Mouse (Mus musculus) forebrain, embryonic 16.5 days (tissue): ENCODE measurements at regions not wholly inside any gene's neighbourhood (a gene's known extent, or its start where the extent isn't known, plus 50 kb on each side); places are given as distances from the start of the nearest gene placed in this dataset.

ENCODE experiments used
- ATAC-seq: fragments of 200-750 bp; cut with Nextera tagmentation; 2 replicates; pipeline ENCODE4 v1.8.0; 2017; ENCODE audit warnings: mild to moderate bottlenecking, moderate library complexity
- H3K27ac ChIP-seq: fragments of 300-500 bp; sonication (generic); 2 replicates; pipeline ENCODE4 v1.5.1; 2014; ENCODE audit warnings: low read length, control low read depth
- H3K27me3 ChIP-seq: fragments of 300-500 bp; sonication (generic); replicated peaks from 2 replicates; pipeline ENCODE4 v1.6.1; 2014; ENCODE audit warnings: low read length; ENCODE audit not compliant: control insufficient read depth, insufficient read depth
- H3K36me3 ChIP-seq: fragments of 300-500 bp; sonication (generic); 2 replicates; pipeline ENCODE4 v1.6.1; 2014; ENCODE audit not compliant: control insufficient read depth, insufficient read depth
- H3K4me1 ChIP-seq: fragments of 300-500 bp; sonication (generic); replicated peaks from 2 replicates; pipeline ENCODE4 v1.6.1; 2014; ENCODE audit warnings: low read length; ENCODE audit not compliant: control insufficient read depth, insufficient read depth
- H3K4me2 ChIP-seq: fragments of 300-500 bp; sonication (generic); 2 replicates; pipeline ENCODE4 v1.6.1; 2014; ENCODE audit warnings: mild to moderate bottlenecking, low read length, control low read depth
- H3K4me3 ChIP-seq: fragments of 300-500 bp; sonication (generic); replicated peaks from 2 replicates; pipeline ENCODE4 v1.5.1; 2014; ENCODE audit warnings: mild to moderate bottlenecking, low read length, control low read depth
- H3K9ac ChIP-seq: fragments of 300-500 bp; sonication (generic); replicated peaks from 2 replicates; pipeline ENCODE4 v1.6.1; 2014; ENCODE audit warnings: low read depth, low read length, control low read depth
- H3K9me3 ChIP-seq: fragments of 300-500 bp; sonication (generic); 2 replicates; pipeline ENCODE4 v1.6.1; 2016; ENCODE audit warnings: low read length; ENCODE audit not compliant: control insufficient read depth
- WGBS: fragments of 180-500 bp; shearing (Covaris S2); extraction: QIAGEN DNeasy Blood & Tissue Kit; methylation state at CpG from one replicate; pipeline ENCODE4 v1.1.7; 2014; 5-methylcytosine and 5-hydroxymethylcytosine counted together

DNA sequence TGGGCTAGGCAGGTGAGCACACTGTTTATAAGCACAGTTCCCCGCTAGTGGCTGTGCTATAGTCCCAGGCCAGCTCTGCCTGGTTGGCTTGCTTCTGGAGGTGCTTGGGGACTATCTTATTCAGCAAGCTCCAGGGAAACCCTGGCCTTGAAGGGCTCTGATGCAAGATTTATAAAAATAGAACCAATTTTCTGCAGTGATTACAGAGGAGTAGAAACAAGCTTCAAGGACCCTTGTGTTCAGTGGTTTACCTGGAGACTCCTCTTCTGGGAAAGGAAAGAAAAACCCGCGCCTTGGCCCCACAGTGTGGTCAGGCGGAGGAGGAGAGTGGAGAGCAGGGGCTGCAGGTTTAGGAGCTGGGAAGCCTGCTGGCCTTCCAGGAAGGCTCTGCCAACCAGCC is 178.2 kb upstream of the Ctnnb1 start:
- no peak for ATAC-seq
- 82% methylated on average over 4 of the region's 4 CpGs for WGBS
- Histone ChIP-seq H3K4me2 (no peak overlapping the region), H3K27ac (no peak overlapping the region), H3K4me3 (no peak overlapping the region), H3K27me3 (no peaks in the 10 kb centered on the region), H3K4me1 (no peaks in the 10 kb centered on the region; the same call in 1 of the 2 replicates), H3K9ac (no peak overlapping the region), H3K36me3 (no peaks in the 10 kb centered on the region), H3K9me3 (no peaks in the 10 kb centered on the region)

DNA sequence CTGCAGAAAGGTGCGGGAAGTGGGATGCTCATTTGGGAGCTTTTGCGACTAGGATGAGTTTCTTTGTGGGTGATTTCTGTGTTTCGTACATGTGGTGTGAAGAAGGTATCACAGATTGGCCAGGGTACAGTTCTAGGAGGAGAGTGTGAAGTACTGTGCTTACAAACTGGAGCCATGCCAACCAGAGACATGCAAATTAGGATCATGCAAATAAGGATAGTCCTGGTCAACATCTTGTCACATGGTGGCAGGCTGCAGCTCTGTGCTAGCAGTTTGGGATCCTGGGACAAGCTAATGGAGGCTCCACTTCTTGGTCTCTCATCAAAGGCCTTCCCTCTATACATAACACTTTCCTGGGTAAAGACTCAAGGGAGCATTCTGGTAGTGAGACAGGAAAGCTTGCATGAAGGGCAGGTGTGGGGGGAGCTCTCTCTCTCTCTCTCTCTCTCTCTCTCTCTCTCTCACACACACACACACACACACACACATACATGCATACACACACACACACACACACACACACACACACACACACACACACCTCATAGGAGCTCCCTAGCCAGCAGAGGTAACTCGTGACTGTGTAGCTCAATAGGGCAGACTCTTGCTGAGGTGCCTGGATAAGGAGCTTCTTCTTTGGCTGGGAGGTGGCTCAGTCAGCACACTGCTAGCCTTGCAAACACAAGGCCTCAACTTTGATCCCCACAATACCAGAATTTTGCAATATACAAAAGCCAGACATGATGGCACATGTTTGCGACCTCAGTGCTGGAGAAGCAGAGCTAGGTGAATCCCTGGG is 177.1 kb upstream of the Ctnnb1 start:
- H3K27ac ChIP-seq = no peak overlapping the region
- ATAC-seq = peak; percentile 66; the same call in 1 of the 2 replicates
- no peaks in the 10 kb centered on the region for H3K27me3 ChIP-seq
- no peak overlapping the region for H3K4me3 ChIP-seq
- H3K36me3 ChIP-seq = no peaks in the 10 kb centered on the region
- 66% methylated on average over 5 of the region's 5 CpGs for WGBS
- no peaks in the 10 kb centered on the region; the same call in 1 of the 2 replicates for H3K4me1 ChIP-seq
- H3K4me2 ChIP-seq = no peak overlapping the region
- H3K9ac ChIP-seq = no peak overlapping the region
- no peaks in the 10 kb centered on the region for H3K9me3 ChIP-seq

DNA sequence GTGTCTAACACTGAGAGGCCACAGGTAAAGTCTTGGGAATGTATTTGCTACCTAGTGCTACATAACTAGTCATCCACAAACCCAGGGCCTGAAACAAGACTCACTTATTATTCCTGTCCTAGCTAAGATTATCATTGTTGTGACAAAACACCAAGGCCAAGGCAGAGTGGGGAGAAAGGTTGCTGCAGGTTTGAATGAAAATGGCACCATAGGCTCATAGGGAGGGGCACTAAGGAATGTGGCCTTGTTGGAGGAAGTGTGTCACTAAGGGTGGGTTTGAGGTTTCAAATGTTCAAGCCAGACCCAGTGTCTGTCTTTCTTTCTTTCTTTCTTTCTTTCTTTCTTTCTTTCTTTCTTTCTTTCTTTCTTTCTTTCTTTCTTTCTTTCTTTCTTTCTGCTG is 174.9 kb upstream of the Ctnnb1 start:
- Histone ChIP-seq H3K4me2 (no peak overlapping the region), H3K9ac (no peak overlapping the region), H3K4me1 (no peaks in the 10 kb centered on the region; the same call in 1 of the 2 replicates), H3K4me3 (no peak overlapping the region), H3K27ac (no peak overlapping the region), H3K27me3 (no peaks in the 10 kb centered on the region), H3K36me3 (no peaks in the 10 kb centered on the region), H3K9me3 (no peaks in the 10 kb centered on the region)
- no peak for ATAC-seq

DNA sequence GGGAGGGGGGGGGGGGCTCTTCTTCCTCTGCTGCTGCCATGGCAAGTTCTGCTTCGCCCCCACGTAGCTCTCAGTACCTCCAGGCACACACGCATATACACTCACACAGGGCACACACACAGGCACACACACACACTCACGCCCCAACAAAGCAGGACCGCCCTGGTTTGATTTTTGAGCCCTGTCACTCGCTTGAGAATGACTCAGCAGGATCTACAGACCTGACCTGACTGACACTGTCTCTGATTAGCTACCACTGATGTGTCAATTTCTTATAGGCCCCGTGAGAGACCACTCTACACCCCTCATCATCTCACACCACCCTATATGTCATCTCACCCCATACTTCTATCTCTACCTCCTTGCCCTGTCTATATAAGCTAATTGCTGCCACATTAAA is 173.5 kb upstream of the Ctnnb1 start:
- no peak overlapping the region for H3K4me2 ChIP-seq
- no peak overlapping the region for H3K4me3 ChIP-seq
- H3K9me3 ChIP-seq = no peaks in the 10 kb centered on the region
- 92% methylated on average over 7 of the region's 7 CpGs for WGBS
- no peak overlapping the region for H3K27ac ChIP-seq
- ATAC-seq = no peak
- H3K27me3 ChIP-seq = no peaks in the 10 kb centered on the region
- H3K4me1 ChIP-seq = peaks cover 8% of the 10 kb centered on the region
- H3K36me3 ChIP-seq = no peaks in the 10 kb centered on the region
- no peak overlapping the region for H3K9ac ChIP-seq

DNA sequence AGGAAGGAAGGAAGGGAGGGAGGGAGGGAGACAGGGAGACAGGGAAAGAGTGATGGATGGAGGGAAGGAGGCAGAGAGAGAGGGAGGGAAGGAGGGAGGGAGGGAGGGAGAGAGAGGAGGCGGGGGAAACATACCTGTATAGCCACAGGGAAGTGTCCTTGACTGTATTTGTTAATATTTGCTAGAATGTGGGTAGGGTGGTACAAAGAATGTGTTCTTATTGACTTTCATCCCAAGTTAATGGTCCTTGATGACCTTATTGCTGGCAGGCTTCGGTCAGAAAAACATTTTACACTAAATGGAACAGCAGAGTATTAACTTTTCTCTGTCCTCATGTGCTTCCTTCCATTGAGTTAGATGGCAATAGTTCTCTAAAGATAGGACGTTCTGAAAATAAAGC is 171.0 kb upstream of the Ctnnb1 start:
- no peak overlapping the region for H3K27ac ChIP-seq
- peaks cover 8% of the 10 kb centered on the region; the same call in 1 of the 2 replicates for H3K4me1 ChIP-seq
- H3K9me3 ChIP-seq = no peaks in the 10 kb centered on the region
- no peak overlapping the region for H3K9ac ChIP-seq
- WGBS = 91% methylated on average over 3 of the region's 3 CpGs
- no peak overlapping the region for H3K4me2 ChIP-seq
- H3K36me3 ChIP-seq = no peaks in the 10 kb centered on the region
- no peaks in the 10 kb centered on the region for H3K27me3 ChIP-seq
- ATAC-seq = no peak
- no peak overlapping the region for H3K4me3 ChIP-seq

DNA sequence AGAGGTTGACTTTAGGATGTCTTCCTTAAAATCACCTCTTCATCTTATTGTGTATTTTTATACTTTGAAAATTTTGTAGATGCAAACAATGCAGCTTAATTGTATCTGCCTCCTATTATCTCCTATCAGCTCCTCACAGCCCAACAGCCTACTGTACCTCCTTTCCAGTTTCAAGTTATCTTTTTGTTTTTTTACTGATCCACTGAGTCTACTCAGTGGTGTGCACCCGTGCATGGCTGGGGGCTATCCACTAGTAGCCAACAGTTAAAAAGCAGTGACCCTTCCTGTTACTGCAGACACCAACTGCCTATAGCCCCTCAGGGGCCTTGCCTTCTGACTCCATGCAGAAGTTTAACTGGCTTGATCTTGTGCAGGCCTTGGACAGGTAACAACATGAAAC is 170.4 kb upstream of the Ctnnb1 start:
- no peak overlapping the region for H3K9ac ChIP-seq
- H3K27ac ChIP-seq = no peak overlapping the region
- WGBS = 90% methylated on average over 1 of the region's 1 CpGs
- peaks cover 8% of the 10 kb centered on the region; the same call in 1 of the 2 replicates for H3K4me1 ChIP-seq
- ATAC-seq = no peak
- no peaks in the 10 kb centered on the region for H3K9me3 ChIP-seq
- no peaks in the 10 kb centered on the region for H3K36me3 ChIP-seq
- H3K4me2 ChIP-seq = no peak overlapping the region
- H3K27me3 ChIP-seq = no peaks in the 10 kb centered on the region
- no peak overlapping the region for H3K4me3 ChIP-seq

DNA sequence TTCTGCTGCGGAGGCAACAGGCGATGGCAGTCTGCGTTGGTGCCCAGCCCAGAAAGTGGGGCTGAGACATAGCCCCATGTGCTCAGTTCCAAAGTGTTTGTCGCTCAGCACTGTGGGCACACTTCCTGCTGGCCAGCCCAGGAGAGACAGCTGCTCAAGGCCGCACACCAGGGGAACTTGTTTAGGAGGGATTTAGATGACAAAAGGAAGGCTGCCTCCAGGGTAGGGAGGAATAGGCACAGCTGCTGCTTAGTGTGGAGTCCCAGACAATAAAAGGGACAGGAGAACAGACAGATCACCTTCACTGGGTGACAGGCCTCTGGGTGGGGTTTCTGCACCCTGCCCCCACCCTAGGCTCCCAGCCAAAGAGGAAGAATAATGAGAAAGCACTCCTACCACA is 169.2 kb upstream of the Ctnnb1 start:
- no peaks in the 10 kb centered on the region for H3K27me3 ChIP-seq
- H3K4me1 ChIP-seq = peaks cover 8% of the 10 kb centered on the region; the same call in 1 of the 2 replicates
- peak overlapping the region; percentile 77 for H3K27ac ChIP-seq
- H3K9ac ChIP-seq = 0 out of 2 replicates have a peak overlapping the region, but pooled peaks have one; percentile 5
- H3K4me2 ChIP-seq = no peak overlapping the region
- ATAC-seq = peak; percentile 93
- no peaks in the 10 kb centered on the region for H3K9me3 ChIP-seq
- no peaks in the 10 kb centered on the region for H3K36me3 ChIP-seq
- 15% methylated on average over 5 of the region's 5 CpGs for WGBS
- H3K4me3 ChIP-seq = no peak overlapping the region

DNA sequence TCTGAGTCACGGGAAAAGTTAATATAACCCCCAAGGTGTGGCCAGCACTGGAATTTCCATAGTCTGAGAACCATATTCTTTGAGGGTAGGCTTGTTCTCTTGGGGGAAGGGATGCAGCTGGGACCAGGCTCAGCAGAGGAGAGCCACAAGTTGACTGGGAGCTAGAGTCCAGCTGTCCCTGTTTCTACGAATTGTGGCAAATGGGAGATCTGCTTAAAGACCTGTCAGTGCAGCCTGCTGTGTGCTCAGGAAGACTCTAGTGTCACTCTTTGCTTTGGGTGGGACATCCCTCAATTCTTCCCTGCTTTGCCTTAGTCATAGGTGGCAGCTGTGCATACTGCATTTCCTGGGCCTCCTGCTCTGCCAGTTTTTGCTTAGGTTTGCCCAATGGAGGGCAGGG is 165.2 kb upstream of the Ctnnb1 start:
- no peak overlapping the region for H3K9ac ChIP-seq
- H3K4me2 ChIP-seq = no peak overlapping the region
- H3K36me3 ChIP-seq = no peaks in the 10 kb centered on the region
- H3K4me3 ChIP-seq = no peak overlapping the region
- H3K4me1 ChIP-seq = peaks cover 8% of the 10 kb centered on the region; the same call in 1 of the 2 replicates
- no peak overlapping the region for H3K27ac ChIP-seq
- no peaks in the 10 kb centered on the region for H3K27me3 ChIP-seq
- WGBS = 91% methylated on average over 2 of the region's 2 CpGs
- no peaks in the 10 kb centered on the region for H3K9me3 ChIP-seq
- ATAC-seq = no peak

DNA sequence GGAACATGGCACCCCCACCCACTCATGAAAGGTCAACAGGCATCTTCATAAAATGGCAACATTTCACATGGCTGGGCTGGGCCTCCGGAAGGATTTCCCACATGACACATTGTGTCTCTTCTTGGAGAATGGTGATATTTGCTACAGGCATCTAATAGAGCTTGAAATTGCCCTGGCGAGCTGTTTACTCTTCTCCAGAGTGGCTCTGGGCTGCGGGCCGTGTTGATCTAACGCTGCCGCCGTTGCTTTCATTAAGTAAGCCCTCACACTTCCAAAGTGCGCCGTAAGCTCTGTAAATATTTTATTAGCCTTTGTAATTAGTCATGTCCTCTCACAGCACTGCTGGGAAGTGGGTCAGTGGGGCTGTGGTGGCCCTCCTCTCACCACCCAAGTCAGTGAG is 164.4 kb upstream of the Ctnnb1 start:
- H3K27ac ChIP-seq = no peak overlapping the region
- no peak overlapping the region for H3K4me2 ChIP-seq
- H3K9ac ChIP-seq = no peak overlapping the region
- no peak for ATAC-seq
- no peaks in the 10 kb centered on the region for H3K9me3 ChIP-seq
- 81% methylated on average over 9 of the region's 9 CpGs for WGBS
- no peaks in the 10 kb centered on the region for H3K27me3 ChIP-seq
- no peak overlapping the region for H3K4me3 ChIP-seq
- peaks cover 4% of the 10 kb centered on the region; the same call in 1 of the 2 replicates for H3K4me1 ChIP-seq
- H3K36me3 ChIP-seq = no peaks in the 10 kb centered on the region
